Mouse (Mus musculus): Measurements from ENCODE around the gene Gdpd3. TPM values are rescaled to one million over a fixed set of nuclear protein-coding genes. Genes with fewer than 3 reads are reported as not detected.

The Gdpd3 gene
- polyA plus RNA-seq, 1 experiment from 2014 or later = 0.55 TPM

- H3K4me3 ChIP-seq = peak overlapping the region; percentile 84
- H3K9me3 ChIP-seq = no peaks in the 10 kb centered on the region
- DNase-seq (ENCODE audit: low spot score) = no peak
- no peaks in the 10 kb centered on the region for H3K27me3 ChIP-seq (ENCODE audit: insufficient read depth, poor library complexity, severe bottlenecking)
- WGBS = 84% methylated on average over 16 of the region's 16 CpGs
- H3K36me3 ChIP-seq = peaks cover 52% of the 10 kb centered on the region
- H3K27ac ChIP-seq = no peak overlapping the region
- H3K4me1 ChIP-seq (replicated peaks) = peaks cover 65% of the 10 kb centered on the region
Measured at GRCm38 (mm10) chr7:126795387-126796317, 29.5 kb downstream of the Gdpd3 start.

- H3K9me3 ChIP-seq = no peaks in the 10 kb centered on the region
- WGBS = 83% methylated on average over 8 of the region's 8 CpGs
- H3K4me3 ChIP-seq = peak overlapping the region; percentile 84
- peaks cover 54% of the 10 kb centered on the region for H3K36me3 ChIP-seq
- peak; percentile 38 for DNase-seq (ENCODE audit: low spot score)
- H3K27me3 ChIP-seq (ENCODE audit: insufficient read depth, poor library complexity, severe bottlenecking) = no peaks in the 10 kb centered on the region
- peaks cover 62% of the 10 kb centered on the region for H3K4me1 ChIP-seq (replicated peaks)
- H3K27ac ChIP-seq = 0 out of 2 replicates have a peak overlapping the region, but pooled peaks have one; percentile 12
Measured at GRCm38 (mm10) chr7:126796350-126796932, 30.3 kb downstream of the Gdpd3 start.

GRCm38 (mm10) chr7:126797411-126798126 lies 31.4 kb downstream of the Gdpd3 start, which contains the start of gene Fam57b:
TSS of gene Fam57b (plus strand) at chr7:126797668.
- no peaks in the 10 kb centered on the region for H3K9me3 ChIP-seq
- peaks cover 61% of the 10 kb centered on the region for H3K4me1 ChIP-seq (replicated peaks)
- no peaks in the 10 kb centered on the region for H3K27me3 ChIP-seq (ENCODE audit: insufficient read depth, poor library complexity, severe bottlenecking)
- H3K36me3 ChIP-seq = peaks cover 64% of the 10 kb centered on the region
- peak; percentile 25 for DNase-seq (ENCODE audit: low spot score)
- peak within 1 kb of the TSS; percentile 84 for H3K4me3 ChIP-seq
- peak within 1 kb of the TSS; percentile 96 for H3K27ac ChIP-seq
- WGBS = 35% methylated on average over 21 of the region's 21 CpGs

GRCm38 (mm10) chr7:126798127-126799049 lies 32.3 kb downstream of the Gdpd3 start:
- H3K9me3 ChIP-seq = no peaks in the 10 kb centered on the region
- H3K36me3 ChIP-seq = peaks cover 72% of the 10 kb centered on the region
- H3K4me1 ChIP-seq (replicated peaks) = peaks cover 54% of the 10 kb centered on the region
- DNase-seq (ENCODE audit: low spot score) = no peak
- WGBS = under 1% methylated on average over 40 of the region's 40 CpGs
- H3K27me3 ChIP-seq (ENCODE audit: insufficient read depth, poor library complexity, severe bottlenecking) = no peaks in the 10 kb centered on the region
- H3K27ac ChIP-seq = peak overlapping the region; percentile 96
- peak overlapping the region; percentile 84 for H3K4me3 ChIP-seq

GRCm38 (mm10) chr7:126799050-126799467 lies 32.9 kb downstream of the Gdpd3 start:
- peaks cover 74% of the 10 kb centered on the region for H3K36me3 ChIP-seq
- peak overlapping the region; percentile 96 for H3K27ac ChIP-seq
- no peaks in the 10 kb centered on the region for H3K27me3 ChIP-seq (ENCODE audit: insufficient read depth, poor library complexity, severe bottlenecking)
- H3K9me3 ChIP-seq = no peaks in the 10 kb centered on the region
- under 1% methylated on average over 36 of the region's 36 CpGs for WGBS
- peak; percentile 99 for DNase-seq (ENCODE audit: low spot score)
- H3K4me1 ChIP-seq (replicated peaks) = peaks cover 50% of the 10 kb centered on the region
- H3K4me3 ChIP-seq = peak overlapping the region; percentile 84

- Histone ChIP-seq H3K4me3 (peak overlapping the region; percentile 84), H3K4me1 (replicated peaks) (peaks cover 50% of the 10 kb centered on the region), H3K27ac (peak overlapping the region; percentile 96), H3K9me3 (no peaks in the 10 kb centered on the region), H3K27me3 (ENCODE audit: insufficient read depth, poor library complexity, severe bottlenecking) (no peaks in the 10 kb centered on the region), H3K36me3 (peaks cover 74% of the 10 kb centered on the region)
- DNase-seq (ENCODE audit: low spot score) = no peak
- WGBS = under 1% methylated on average over 38 of the region's 38 CpGs
Measured at GRCm38 (mm10) chr7:126799468-126800268, 33.5 kb downstream of the Gdpd3 start.

GRCm38 (mm10) chr7:126800269-126801056 lies 34.3 kb downstream of the Gdpd3 start:
- Histone ChIP-seq H3K27ac (peak overlapping the region; percentile 96), H3K9me3 (no peaks in the 10 kb centered on the region), H3K27me3 (ENCODE audit: insufficient read depth, poor library complexity, severe bottlenecking) (no peaks in the 10 kb centered on the region), H3K4me1 (replicated peaks) (peaks cover 48% of the 10 kb centered on the region), H3K36me3 (peaks cover 74% of the 10 kb centered on the region), H3K4me3 (peak overlapping the region; percentile 84)
- 50% methylated on average over 5 of the region's 5 CpGs for WGBS
- no peak for DNase-seq (ENCODE audit: low spot score)

- Histone ChIP-seq H3K27ac (peak overlapping the region; percentile 96), H3K4me1 (replicated peaks) (peaks cover 43% of the 10 kb centered on the region), H3K36me3 (peaks cover 72% of the 10 kb centered on the region), H3K9me3 (no peaks in the 10 kb centered on the region), H3K27me3 (ENCODE audit: insufficient read depth, poor library complexity, severe bottlenecking) (no peaks in the 10 kb centered on the region), H3K4me3 (peak overlapping the region; percentile 84; the same call in 1 of the 2 replicates)
- WGBS = 94% methylated on average over 16 of the region's 16 CpGs
- DNase-seq (ENCODE audit: low spot score) = no peak
Measured at GRCm38 (mm10) chr7:126801057-126801422, 34.9 kb downstream of the Gdpd3 start.

- no peaks in the 10 kb centered on the region for H3K27me3 ChIP-seq (ENCODE audit: insufficient read depth, poor library complexity, severe bottlenecking)
- H3K27ac ChIP-seq = peak overlapping the region; percentile 2; the same call in 1 of the 2 replicates
- DNase-seq (ENCODE audit: low spot score) = no peak
- H3K9me3 ChIP-seq = no peaks in the 10 kb centered on the region
- H3K4me1 ChIP-seq (replicated peaks) = peaks cover 35% of the 10 kb centered on the region
- 87% methylated on average over 11 of the region's 11 CpGs for WGBS
- H3K4me3 ChIP-seq = no peak overlapping the region
- H3K36me3 ChIP-seq = peaks cover 72% of the 10 kb centered on the region
Measured at GRCm38 (mm10) chr7:126802134-126802889, 36.2 kb downstream of the Gdpd3 start.

- H3K4me3 ChIP-seq = no peak overlapping the region
- WGBS = 93% methylated on average over 6 of the region's 6 CpGs
- peaks cover 35% of the 10 kb centered on the region for H3K4me1 ChIP-seq (replicated peaks)
- H3K27ac ChIP-seq = no peak overlapping the region
- no peak for DNase-seq (ENCODE audit: low spot score)
- no peaks in the 10 kb centered on the region for H3K9me3 ChIP-seq
- H3K36me3 ChIP-seq = peaks cover 70% of the 10 kb centered on the region
- H3K27me3 ChIP-seq (ENCODE audit: insufficient read depth, poor library complexity, severe bottlenecking) = no peaks in the 10 kb centered on the region
Measured at GRCm38 (mm10) chr7:126803181-126803580, 37.0 kb downstream of the Gdpd3 start.
